Mouse (Mus musculus): ENCODE results near the gene Pawr.
"Not testable (repeated sequence)": the region's sequence is repeated elsewhere in the genome, so short reads cannot be mapped to it uniquely, and the experiment has no call there.

Pawr gene

DNA sequence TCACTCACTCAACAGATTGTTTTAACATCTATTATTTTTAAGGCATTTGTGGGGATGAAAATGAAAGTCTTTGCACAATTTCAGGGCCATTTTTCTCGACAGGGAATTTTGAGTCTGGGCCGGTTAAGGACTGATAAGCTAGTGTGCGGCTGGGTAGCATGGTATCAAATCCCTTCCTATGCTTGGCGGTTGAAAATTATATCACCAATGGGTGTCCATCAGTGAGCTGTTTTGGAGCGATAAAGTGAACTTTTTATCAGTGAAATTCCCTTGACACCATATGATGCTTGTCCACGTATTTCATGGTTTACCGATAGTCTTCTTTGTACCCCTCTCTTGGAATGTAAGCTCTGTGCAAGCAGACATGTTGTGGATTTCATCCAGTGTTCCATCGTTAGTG is 17.5 kb upstream of the Pawr start:
- no peak for DNase-seq (ENCODE audit: low spot score in 2 of 2)

DNA sequence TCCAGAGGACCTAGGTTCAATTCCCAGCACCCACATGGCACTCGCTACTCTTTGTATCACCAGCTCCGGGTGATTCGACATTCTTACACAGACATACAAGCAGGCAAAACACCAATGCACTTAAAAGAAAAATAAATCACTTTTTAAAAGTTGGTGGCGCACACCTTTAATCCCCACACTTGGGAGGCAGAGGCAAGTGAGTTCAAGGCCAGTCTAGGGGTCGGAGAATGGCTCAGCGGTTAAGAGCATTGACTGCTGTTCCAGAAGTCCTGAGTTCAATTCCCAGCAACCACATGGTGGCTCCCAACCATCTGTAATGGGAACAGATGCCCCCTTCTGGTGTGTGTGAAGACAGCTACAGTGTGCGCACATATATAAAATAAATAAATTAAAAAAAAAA is 16.7 kb upstream of the Pawr start:
- no peak for DNase-seq (ENCODE audit: low spot score in 2 of 2)

DNA sequence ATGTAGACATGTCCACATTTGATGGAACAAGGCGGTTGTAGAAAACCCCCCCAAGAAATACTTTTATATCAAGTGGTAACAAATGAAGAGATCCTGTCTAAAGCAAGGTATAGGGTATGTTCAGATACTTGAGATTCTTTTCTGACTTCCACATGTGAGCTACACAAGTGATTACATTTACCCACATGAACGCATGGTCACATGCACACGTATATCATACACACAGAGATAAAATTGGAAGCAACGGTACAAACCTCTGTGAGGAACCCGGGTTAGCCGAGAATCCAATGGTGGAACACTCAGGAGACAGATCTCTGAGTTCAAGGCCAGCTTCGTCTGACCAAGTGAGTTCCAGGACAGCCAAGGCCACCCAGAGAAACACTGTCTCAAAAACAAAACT is 3.6 kb upstream of the Pawr start:
- no peak for DNase-seq (ENCODE audit: low spot score in 2 of 2)

DNA sequence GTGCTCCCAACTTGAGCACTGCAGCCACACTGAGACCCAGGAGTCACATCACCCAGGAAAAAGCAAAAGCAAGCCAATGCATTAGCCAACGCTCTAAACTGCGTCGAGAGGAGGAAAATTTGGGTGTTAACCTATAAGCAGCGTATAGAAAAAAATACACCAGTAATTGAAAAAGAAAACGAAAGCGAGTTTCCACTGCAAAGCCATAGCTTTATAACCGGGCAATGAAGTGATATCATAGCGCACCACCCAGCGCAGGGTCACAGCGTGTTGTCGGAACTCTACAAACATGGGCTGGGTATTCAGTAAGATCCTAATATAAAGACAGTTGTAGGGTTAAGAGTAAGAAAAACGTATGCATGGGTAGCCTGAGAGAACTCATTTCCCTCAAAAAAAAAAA is 2.9 kb upstream of the Pawr start:
- DNase-seq (ENCODE audit: low spot score in 2 of 2), result no peak

DNA sequence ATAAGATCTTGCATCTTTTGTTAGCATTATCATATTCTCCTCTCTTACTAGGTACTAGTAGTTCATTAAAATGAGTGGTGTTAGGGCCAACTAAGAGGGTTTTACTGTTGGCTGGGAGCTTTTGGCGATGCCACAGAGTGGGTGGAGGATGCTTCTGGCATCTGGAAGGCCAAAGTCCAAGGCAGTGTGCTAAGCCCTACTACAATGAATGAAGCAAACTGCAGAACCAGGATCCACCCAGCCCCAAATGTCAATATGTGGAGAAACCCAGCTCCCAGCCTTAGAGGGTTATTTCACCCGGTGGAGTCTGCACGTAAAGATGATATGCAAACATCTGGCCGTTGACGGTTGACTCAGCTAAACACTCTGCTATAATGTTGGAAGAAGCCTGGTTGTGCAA is 2.1 kb upstream of the Pawr start:
- DNase-seq (ENCODE audit: low spot score in 2 of 2), result no peak

DNA sequence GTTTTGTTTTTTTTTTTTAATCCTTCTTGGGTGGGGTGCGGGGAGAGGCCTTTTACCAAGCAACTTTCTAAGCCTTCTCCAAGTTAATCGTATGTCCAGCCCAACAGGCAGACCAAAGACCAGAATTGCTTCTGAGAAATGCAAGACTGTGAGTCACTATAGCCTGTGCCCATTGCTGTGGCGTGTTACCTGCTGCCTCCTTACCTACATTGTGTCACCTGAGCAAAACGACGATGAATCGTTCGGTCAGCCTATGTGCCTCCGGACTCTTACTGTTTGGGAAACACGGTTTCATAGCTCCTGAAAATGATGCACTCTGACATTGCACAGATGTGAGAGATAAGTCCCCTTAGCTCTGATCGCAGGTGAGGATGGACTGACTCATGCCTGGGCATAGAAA is 957 bp upstream of the Pawr start:
- no peak for DNase-seq (ENCODE audit: low spot score in 2 of 2)

DNA sequence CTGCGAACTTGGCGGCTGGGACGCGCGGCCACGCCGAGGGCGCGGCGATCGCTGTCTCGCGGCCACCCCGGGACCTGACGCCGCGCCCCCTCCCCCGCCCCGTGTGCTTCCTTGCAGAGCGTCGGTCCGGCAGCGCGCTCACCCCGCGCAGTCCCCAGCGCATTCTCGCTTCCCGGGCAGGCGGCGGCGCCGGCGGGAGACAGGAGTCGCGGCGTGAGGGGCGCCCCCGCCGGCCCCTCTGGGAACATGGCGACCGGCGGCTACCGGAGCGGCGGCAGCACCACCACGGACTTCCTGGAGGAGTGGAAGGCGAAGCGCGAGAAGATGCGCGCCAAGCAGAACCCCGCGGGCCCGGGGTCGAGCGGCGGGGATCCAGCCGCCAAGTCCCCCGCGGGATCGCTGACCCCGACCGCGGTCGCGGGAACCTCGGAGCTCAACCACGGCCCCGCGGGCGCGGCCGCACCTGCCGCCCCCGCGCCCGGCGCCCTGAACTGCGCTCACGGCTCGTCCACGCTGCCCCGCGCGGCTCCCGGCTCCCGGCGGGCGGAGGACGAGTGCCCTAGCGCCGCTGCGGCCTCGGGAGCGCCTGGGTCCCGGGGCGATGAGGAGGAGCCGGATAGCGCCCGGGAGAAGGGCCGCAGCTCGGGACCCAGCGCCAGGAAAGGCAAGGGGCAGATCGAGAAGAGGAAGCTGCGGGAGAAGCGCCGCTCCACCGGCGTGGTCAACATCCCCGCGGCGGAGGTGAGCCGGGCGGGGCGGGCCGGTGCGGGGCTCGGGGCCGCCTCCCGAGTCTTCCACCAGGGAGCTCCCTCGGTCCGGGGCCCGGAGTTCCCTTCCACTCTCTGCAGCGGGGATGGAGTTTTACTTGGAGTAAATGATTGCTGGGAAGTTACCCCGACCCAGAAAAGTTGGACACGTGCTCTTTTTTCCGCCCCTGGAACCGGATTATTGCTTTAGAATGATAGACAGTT is 935 bp downstream of the Pawr start:
- DNase-seq (ENCODE audit: low spot score in 2 of 2), result peak in 1 of 2 experiments; percentile 13

DNA sequence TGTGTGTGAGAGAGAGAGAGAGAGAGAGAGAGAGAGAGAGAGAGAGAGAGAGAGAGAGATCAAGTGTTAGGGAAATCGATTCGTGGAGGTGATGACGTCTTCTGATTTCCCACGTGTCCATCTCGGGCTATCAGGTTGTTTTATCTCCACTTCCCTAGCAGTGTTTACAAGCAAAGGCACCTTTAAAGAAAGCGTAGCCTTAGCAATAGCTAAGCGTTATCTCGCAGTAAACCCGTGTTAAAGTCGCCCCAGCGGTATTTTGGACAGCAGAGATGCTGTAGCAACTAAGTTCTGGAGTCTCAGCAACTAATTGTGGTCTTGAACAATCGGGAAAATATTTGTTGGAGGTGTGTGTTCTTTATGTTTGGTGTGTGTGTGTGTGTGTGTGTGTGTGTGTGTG is 1.7 kb downstream of the Pawr start:
- DNase-seq (ENCODE audit: low spot score in 2 of 2), result no peak

DNA sequence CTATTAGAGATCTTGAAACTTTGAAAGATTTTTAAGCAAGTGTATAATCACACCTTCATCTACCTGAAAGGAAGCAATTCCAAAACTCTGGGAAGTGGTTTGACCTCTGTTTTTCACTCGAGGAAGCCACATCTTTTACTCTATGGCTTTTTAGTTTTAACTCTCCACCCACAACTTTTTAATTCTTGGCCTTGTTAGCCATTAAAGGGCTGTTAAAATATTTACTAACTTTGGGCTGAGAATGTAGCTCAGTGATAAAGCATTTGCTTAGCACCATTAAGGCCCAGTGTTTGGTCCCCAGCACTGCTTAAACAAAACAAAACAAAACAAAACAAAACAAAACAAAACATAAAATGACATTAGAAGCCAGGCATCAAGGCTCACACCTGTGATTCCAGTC is 2.2 kb downstream of the Pawr start:
- DNase-seq (ENCODE audit: low spot score in 2 of 2), result no peak

DNA sequence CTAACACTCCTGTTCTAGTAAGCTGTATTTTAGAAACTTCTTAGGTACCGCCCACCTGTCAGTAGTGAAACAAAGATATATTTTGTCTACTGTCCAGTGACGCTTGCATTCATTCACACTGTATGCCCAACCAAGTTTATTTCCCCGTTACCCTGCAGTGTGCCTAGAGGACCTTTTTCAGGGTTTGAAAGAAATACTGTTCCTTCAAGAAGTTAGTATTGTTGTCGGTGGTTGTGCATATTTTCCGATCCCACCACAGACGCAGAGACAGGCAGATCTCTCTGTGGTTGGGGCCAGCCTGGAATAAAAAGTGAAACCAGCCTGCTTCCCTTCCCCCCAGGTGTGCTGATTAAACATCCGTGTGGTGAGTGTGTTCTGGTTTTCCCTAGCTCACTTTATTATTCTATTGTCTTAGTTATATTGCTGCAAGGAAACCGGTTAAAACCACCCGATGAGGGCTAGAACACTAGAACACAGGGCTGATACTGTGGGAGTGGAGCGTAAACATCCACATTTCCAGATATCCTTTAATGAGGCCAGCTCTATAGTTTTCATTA is 3.9 kb downstream of the Pawr start:
- DNase-seq (ENCODE audit: low spot score in 2 of 2), result no peak

DNA sequence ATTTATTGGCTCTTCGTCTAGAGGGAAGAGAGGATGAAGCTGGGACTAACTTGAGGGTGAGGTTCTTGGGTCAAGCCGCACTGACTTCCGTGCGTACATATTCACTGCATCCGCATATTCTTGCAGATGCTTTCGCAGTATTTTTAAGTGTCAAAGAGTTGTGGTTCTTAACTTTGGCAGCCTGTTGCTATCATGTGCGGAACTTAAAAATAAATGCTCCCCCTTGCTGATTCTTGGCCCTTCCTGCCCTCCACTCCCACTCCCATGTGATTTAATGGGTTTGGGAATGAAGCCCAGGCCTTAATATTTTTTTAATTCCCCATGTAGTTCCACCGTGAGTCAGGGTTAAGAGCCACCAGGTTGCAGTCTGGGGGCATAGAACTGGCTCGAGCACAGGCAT is 4.7 kb downstream of the Pawr start:
- DNase-seq (ENCODE audit: low spot score in 2 of 2), result no peak

DNA sequence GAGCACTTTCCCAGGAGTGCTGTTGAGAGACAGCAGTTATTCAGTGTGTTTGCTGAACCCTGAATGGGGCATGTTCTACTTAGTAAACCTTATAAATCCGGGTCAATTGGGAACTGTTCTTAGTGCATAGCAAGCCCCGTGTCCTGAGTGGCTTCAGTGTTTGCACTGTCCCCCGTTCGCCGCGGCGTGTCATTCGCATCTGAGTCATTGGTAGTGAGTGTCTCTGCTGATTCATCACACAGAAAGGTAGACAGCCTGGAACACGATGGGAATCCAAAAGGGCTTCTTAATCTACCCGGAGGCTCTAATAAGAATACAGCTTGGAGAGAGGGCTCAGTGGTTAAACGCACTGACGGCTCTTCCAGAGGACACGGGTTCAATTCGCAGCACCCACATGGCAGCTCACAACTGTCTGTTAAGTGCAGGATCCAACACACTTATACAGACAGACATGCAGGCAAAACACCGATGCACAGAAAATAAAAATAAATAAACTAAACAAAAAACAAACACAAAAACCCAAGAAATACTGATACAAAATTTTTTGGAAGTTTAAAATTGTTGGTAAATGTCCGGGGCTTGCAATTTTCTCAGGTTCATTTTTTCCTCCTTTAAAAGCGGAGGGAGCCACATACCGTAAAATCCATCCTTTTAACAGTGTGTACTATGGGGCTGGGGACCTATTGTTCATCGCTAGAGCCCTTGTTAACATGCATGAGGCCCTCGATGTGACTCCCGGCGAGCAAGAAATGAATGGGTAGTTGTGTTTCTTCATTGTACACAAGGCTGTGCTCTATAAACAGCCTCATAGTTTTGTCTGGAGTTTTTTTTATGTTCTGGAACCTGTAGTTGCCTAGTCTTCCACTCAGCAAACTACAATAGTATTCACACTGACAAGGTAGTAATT is 6.4 kb downstream of the Pawr start:
- no peak for DNase-seq (ENCODE audit: low spot score in 2 of 2)

DNA sequence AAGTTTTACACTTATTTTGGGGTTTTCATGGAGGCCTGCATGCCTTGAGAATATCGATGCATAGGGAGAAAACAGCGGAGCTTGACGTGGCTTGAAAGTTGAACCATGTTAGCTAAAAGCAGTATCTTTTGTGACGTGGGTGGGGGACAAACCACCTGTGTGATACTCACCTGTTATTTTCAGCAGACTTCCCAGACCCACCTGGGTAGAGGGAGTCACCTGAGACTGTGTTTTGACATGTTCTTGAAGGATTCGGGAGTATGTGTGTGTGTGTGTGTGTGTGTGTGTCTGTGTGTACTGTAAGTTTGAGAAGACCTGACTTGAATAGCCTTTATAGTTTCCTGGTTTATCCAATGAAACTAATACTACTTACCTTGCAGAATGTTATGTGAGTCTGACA is 7.2 kb downstream of the Pawr start:
- DNase-seq (ENCODE audit: low spot score in 2 of 2), result no peak

DNA sequence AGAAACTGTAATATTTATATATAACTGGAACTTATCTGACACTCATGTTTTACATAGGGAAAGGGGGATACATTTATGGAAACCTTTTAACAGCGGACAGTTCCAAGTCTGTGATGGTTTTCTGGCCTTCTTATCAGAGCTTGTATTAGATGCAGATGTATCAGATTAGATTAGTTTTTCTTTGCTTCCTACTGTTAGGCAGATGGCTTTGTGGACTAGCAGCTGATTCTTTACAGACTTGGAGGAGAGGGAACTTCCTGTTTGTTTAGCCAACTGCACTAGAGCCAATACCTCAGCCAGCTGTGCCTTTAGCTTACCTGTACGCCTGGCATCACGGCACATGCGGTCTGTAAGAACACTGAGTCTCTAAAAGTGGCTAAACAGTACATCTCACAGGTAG is 8.0 kb downstream of the Pawr start:
- DNase-seq (ENCODE audit: low spot score in 2 of 2), result no peak

DNA sequence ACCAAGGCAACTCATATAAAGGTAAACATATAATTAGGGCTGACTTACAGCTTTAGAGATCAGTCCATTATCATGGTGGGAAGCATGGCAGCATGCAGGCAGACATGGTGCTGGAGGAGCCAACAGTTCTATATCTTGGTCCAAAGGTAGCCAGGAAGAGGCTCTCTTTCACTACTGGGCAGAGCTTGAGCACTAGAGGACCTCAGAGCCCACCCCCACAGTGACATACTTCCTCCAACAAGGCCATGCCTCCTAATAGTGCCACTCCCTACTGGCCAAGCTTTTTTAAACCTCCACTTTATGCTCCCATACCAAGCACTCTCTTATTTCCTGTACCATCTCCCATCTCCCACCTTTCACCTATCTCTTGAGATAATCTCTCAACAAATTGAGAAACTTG is 11.8 kb downstream of the Pawr start:
- DNase-seq (ENCODE audit: low spot score in 2 of 2), result no peak

DNA sequence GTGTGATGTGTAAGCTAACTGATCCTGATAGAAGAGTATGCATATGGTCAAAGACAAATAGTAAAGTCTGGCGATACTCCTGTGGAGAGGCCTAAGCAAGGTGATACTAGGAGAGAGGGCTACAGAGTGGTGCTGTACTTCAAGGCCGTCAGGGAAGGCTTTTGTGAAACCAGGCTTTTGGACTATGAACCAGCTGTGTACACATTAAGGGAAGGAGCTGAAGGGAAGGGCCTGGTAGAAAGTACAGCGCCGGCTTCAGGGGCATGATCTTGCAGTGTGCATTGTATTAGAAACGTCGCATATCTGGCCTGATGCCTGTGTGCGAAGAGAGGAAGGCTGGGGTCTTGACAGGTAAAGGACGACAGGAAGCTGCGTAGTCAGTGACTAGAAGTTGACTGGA is 13.2 kb downstream of the Pawr start:
- DNase-seq (ENCODE audit: low spot score in 2 of 2), result no peak

DNA sequence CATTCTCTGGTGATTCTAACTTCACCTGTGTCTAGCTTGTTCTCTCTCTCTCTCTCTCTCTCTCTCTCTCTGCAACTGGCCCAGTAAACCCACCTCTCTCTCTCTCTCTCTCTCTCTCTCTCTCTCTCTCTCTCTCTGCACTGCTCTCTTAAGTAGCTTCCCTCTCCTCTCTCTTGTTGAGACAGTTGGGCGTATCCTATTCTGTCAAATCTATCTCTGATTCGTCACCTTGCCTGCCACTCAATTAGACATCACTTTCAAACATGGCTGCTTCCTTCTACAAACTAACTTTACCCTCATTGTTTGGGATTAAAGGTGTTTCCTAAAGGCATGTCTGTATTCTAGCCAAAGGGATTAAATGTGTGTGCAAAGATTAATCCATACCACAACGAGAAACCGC is 14.4 kb downstream of the Pawr start:
- not testable (repeated sequence) for DNase-seq (ENCODE audit: low spot score in 2 of 2)

DNA sequence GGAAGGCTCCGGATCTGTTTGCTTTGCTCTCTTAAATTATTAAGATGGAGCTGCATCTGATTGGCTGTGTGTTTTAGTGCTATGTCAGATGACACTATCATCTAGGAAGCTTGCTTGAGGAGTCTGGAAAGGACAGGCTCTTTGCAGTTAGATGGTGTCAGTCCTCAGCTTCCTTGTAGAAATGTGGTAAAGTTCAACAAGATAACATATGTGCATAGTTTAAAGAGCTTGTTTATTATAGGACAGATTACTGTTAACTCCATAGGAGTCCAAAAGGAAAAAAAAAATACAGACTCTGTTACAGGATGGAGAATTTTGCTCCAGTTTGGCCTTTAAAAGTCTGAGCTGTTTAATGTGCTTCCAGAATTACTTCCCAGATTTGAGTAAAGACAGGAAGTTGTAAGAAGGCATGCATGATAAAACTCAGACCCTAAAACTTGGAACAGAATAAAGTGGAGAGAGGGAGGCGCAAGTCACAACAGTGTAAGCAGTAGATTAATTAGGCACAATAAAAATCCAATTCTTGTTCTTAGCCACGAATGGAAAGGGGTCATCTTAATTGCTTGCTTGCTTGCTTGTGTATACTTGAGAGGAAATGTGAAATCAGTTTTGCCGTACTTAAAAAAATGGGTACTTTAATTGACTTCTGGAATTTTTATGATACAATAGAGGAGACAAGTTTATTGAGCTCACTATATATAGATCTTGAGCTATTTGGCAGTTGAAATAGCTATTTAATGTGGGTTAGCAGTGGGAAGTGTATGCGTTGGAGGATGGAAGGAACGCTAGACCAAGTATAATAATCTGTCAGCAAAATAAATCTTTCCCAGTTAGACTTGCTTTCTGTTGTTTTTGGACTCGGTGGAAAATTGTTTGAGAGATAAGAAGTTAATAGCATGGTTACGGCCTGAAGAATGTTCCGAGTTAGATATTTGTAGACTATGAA is 18.5 kb downstream of the Pawr start:
- no peak for DNase-seq (ENCODE audit: low spot score in 2 of 2)

DNA sequence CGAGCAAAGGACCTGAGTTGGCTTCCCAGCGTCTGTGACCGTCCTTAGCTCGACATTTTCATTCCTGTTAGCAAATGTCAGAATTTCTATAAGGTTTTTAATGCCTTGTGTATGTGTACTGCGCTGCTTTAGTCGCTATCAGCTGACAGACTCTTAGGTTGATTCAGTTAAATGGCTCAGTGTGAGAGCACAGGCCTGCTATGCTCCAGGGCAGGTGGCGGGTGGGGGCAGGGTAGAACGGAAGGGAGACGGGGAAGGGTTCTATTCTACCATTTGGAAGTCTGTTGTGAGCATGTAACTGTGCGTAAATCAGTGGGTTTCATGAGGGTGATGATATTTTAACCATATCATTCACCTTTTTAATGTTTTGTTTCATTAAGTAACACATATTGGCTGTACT is 21.0 kb downstream of the Pawr start:
- DNase-seq (ENCODE audit: low spot score in 2 of 2), result no peak

DNA sequence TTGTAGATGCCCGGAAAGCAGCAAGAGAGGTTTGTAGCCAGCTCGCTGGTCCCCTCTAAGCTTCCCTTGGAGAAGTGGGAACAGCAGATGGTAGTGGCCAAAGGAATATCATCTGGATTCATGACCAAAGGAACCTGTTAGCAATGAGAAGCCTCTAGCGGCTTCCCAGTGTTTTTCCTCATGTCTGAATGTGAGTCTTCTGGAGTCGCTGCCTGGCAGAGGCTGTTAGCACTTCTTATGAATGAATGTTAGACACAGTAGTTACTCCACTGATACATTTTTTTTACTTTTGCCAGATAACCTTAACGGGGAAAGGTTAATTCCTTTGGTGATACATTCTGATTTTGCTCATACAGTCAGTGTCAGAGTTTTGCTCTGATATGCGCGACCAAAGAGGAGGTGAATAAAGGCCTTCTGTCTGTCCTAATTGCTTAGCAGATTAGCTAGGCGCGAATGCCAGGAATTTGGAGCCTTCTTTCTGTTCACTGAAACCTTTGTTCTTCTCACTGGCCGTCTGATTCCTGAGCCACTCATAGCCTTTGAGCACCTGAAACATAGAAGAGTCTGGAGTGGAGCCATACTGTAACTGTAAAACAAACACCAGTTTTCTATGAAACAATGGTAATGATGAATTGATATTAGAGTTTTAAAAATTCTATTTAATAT is 22.9 kb downstream of the Pawr start:
- no peak for DNase-seq (ENCODE audit: low spot score in 2 of 2)

DNA sequence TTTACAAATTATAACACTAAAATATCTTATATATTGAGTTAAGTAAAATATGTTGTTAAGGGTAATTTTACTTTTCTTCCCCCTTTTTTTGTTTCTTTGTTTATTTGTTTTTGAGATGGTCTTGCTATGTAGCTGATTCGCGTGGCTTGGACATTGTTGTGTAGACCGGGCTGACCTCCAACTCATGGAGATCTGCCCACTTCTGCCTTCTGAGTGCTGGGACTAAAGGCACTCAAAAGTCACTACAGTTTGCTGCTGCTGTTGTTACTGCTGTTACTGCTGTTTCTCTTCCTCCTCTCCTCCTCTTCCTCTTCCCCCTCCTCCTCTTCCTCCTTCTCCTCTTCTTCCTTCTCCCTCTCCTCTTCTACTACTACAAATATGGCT is 23.5 kb downstream of the Pawr start:
- no peak for DNase-seq (ENCODE audit: low spot score in 2 of 2)

All from frontal cortex, postnatal 14 days (tissue).